Mouse (Mus musculus): Measurements from ENCODE around the gene Sparc. TPM values are rescaled to one million over a fixed set of nuclear protein-coding genes. Genes with fewer than 3 reads are reported as not detected.

The Sparc gene
- polyA plus RNA-seq, 1 experiment from 2014 or later = 300 TPM

- H3K27ac ChIP-seq (ENCODE audit: low read depth, low read length) = no peak overlapping the region
- ATAC-seq = no peak
- no peak overlapping the region for H3K4me3 ChIP-seq (ENCODE audit: low read depth, low read length)
- H3K4me2 ChIP-seq (ENCODE audit: low read length) = no peak overlapping the region
- H3K36me3 ChIP-seq (ENCODE audit: control insufficient read depth, insufficient read depth, low read length) = no peaks in the 10 kb centered on the region; the same call in none of the 2 replicates
- H3K4me1 ChIP-seq (ENCODE audit: control insufficient read depth, insufficient read depth, low read length) = no peaks in the 10 kb centered on the region
- no peaks in the 10 kb centered on the region for H3K27me3 ChIP-seq (replicated peaks; ENCODE audit: control insufficient read depth, insufficient read depth, low read length)
- DNase-seq (ENCODE audit: low spot score) = no peak
- H3K9me3 ChIP-seq (replicated peaks; ENCODE audit: control insufficient read depth, low read length) = no peaks in the 10 kb centered on the region
- 82% methylated on average over 8 of the region's 8 CpGs for WGBS
- H3K9ac ChIP-seq (ENCODE audit: low read length) = no peak overlapping the region
Observed at GRCm38 (mm10) chr11:55405601-55406469, 17.1 kb downstream of the Sparc start.

- Histone ChIP-seq H3K4me1 (ENCODE audit: control insufficient read depth, insufficient read depth, low read length) (no peaks in the 10 kb centered on the region), H3K36me3 (ENCODE audit: control insufficient read depth, insufficient read depth, low read length) (no peaks in the 10 kb centered on the region; the same call in none of the 2 replicates), H3K27ac (ENCODE audit: low read depth, low read length) (no peak overlapping the region), H3K9ac (ENCODE audit: low read length) (no peak overlapping the region), H3K4me2 (ENCODE audit: low read length) (no peak overlapping the region), H3K27me3 (replicated peaks; ENCODE audit: control insufficient read depth, insufficient read depth, low read length) (no peaks in the 10 kb centered on the region), H3K4me3 (ENCODE audit: low read depth, low read length) (no peak overlapping the region), H3K9me3 (replicated peaks; ENCODE audit: control insufficient read depth, low read length) (no peaks in the 10 kb centered on the region)
- DNase-seq (ENCODE audit: low spot score) (no peak), ATAC-seq (no peak)
- WGBS = 89% methylated on average over 9 of the region's 9 CpGs
Observed at GRCm38 (mm10) chr11:55404659-55405457, 18.1 kb downstream of the Sparc start.

DNA sequence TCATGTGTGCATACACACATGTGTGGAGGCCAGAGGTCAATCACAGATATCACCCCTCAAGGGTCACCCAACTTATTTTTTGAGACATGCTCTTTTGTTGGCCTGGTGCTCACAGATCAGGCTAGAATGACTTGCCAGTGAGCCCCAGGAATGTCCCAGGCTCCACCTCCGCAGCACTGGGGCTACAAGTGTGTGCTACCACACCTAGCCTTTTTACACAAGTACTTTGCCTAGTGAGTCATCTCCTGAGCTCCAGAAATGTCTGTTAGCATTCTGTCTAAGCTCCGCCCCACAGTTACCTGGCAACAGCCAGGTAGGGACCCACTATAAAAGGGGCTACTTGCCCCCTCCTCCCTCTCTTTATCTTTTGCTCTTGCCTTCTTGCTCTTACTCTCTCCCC lies 22.1 kb downstream of the Sparc start:
- ATAC-seq = no peak
- Histone ChIP-seq H3K27ac (ENCODE audit: low read depth, low read length) (no peak overlapping the region), H3K4me3 (ENCODE audit: low read depth, low read length) (no peak overlapping the region), H3K4me2 (ENCODE audit: low read length) (no peak overlapping the region), H3K9ac (ENCODE audit: low read length) (no peak overlapping the region), H3K27me3 (replicated peaks; ENCODE audit: control insufficient read depth, insufficient read depth, low read length) (no peaks in the 10 kb centered on the region), H3K9me3 (replicated peaks; ENCODE audit: control insufficient read depth, low read length) (no peaks in the 10 kb centered on the region), H3K36me3 (ENCODE audit: control insufficient read depth, insufficient read depth, low read length) (peaks cover 9% of the 10 kb centered on the region; the same call in 1 of the 2 replicates), H3K4me1 (ENCODE audit: control insufficient read depth, insufficient read depth, low read length) (no peaks in the 10 kb centered on the region)
- DNase-seq (ENCODE audit: low spot score) = no peak
- WGBS = 98% methylated on average over 2 of the region's 2 CpGs

DNA sequence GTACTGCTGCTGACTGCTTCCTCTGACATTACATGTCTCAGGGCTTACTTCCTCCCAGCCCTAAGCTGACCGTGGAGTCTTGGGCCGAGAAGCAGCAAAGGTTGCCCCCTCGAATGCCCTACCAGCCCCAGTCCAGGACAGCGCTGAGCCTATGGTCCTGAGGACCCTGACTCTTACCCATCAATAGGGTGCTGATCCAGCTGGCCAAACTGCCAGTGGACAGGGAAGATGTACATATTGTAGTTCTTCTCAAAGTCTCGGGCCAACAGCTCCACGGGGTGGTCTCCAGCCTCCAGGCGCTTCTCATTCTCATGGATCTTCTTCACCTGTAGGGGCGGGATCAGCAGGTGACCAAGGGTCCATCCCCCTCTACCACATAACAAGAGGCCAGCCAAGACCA lies 24.6 kb downstream of the Sparc start:
- H3K4me1 ChIP-seq (ENCODE audit: control insufficient read depth, insufficient read depth, low read length) = no peaks in the 10 kb centered on the region
- ATAC-seq = no peak
- no peaks in the 10 kb centered on the region for H3K27me3 ChIP-seq (replicated peaks; ENCODE audit: control insufficient read depth, insufficient read depth, low read length)
- DNase-seq (ENCODE audit: low spot score) = no peak
- no peak overlapping the region for H3K27ac ChIP-seq (ENCODE audit: low read depth, low read length)
- no peak overlapping the region for H3K9ac ChIP-seq (ENCODE audit: low read length)
- H3K9me3 ChIP-seq (replicated peaks; ENCODE audit: control insufficient read depth, low read length) = no peaks in the 10 kb centered on the region
- WGBS = 91% methylated on average over 8 of the region's 8 CpGs
- no peak overlapping the region for H3K4me2 ChIP-seq (ENCODE audit: low read length)
- peaks cover 9% of the 10 kb centered on the region; the same call in 1 of the 2 replicates for H3K36me3 ChIP-seq (ENCODE audit: control insufficient read depth, insufficient read depth, low read length)
- no peak overlapping the region for H3K4me3 ChIP-seq (ENCODE audit: low read depth, low read length)

DNA sequence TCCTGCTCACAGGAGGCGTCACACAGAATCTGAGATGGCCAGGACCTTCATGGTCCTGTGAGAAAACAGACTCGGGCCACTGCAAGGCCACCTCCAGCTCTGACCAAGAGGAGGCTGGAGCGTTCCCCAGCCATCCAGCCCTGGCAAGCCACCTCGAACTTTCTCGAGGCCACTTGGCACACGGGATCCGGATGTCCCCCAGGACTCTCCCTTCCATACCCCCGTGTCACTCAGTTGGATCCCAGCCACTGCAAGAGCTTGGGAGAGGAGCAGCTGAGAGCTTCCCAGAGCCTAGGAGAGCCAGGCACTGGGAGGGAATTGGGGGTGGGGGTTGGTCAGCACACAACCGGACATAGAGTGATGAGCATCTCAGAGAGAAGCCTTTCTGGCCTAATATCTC lies 25.5 kb downstream of the Sparc start:
- no peaks in the 10 kb centered on the region for H3K4me1 ChIP-seq (ENCODE audit: control insufficient read depth, insufficient read depth, low read length)
- H3K4me3 ChIP-seq (ENCODE audit: low read depth, low read length) = no peak overlapping the region
- no peak for ATAC-seq
- H3K36me3 ChIP-seq (ENCODE audit: control insufficient read depth, insufficient read depth, low read length) = peaks cover 9% of the 10 kb centered on the region; the same call in 1 of the 2 replicates
- H3K9ac ChIP-seq (ENCODE audit: low read length) = no peak overlapping the region
- H3K27me3 ChIP-seq (replicated peaks; ENCODE audit: control insufficient read depth, insufficient read depth, low read length) = no peaks in the 10 kb centered on the region
- H3K4me2 ChIP-seq (ENCODE audit: low read length) = no peak overlapping the region
- H3K9me3 ChIP-seq (replicated peaks; ENCODE audit: control insufficient read depth, low read length) = no peaks in the 10 kb centered on the region
- 96% methylated on average over 9 of the region's 9 CpGs for WGBS
- no peak overlapping the region for H3K27ac ChIP-seq (ENCODE audit: low read depth, low read length)
- no peak for DNase-seq (ENCODE audit: low spot score)

DNA sequence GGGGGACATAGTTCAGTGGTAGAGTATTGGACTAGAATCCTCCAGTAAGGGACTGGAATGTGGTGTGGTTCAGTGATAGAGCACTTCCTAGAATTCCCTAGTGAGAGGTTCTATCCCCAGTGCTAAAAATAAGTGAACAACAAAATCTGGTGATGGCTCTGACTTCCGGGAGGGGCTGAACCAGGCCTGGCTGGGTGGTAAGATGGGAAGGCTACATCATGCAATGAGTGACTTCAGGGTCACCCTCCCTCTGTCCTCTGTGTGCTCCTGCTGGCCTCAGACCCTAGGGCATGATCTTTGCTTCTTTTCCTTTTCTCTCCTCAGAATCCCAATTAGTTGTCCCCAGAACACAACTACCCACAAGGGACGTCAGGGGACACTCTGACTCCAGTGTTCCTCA lies 25.9 kb downstream of the Sparc start:
- H3K36me3 ChIP-seq (ENCODE audit: control insufficient read depth, insufficient read depth, low read length) = peaks cover 9% of the 10 kb centered on the region; the same call in 1 of the 2 replicates
- H3K9me3 ChIP-seq (replicated peaks; ENCODE audit: control insufficient read depth, low read length) = no peaks in the 10 kb centered on the region
- no peak overlapping the region for H3K9ac ChIP-seq (ENCODE audit: low read length)
- H3K27ac ChIP-seq (ENCODE audit: low read depth, low read length) = no peak overlapping the region
- ATAC-seq (no peak), DNase-seq (ENCODE audit: low spot score) (no peak)
- H3K4me2 ChIP-seq (ENCODE audit: low read length) = no peak overlapping the region
- no peaks in the 10 kb centered on the region for H3K4me1 ChIP-seq (ENCODE audit: control insufficient read depth, insufficient read depth, low read length)
- H3K27me3 ChIP-seq (replicated peaks; ENCODE audit: control insufficient read depth, insufficient read depth, low read length) = no peaks in the 10 kb centered on the region
- WGBS = 97% methylated on average over 2 of the region's 2 CpGs
- no peak overlapping the region for H3K4me3 ChIP-seq (ENCODE audit: low read depth, low read length)

DNA sequence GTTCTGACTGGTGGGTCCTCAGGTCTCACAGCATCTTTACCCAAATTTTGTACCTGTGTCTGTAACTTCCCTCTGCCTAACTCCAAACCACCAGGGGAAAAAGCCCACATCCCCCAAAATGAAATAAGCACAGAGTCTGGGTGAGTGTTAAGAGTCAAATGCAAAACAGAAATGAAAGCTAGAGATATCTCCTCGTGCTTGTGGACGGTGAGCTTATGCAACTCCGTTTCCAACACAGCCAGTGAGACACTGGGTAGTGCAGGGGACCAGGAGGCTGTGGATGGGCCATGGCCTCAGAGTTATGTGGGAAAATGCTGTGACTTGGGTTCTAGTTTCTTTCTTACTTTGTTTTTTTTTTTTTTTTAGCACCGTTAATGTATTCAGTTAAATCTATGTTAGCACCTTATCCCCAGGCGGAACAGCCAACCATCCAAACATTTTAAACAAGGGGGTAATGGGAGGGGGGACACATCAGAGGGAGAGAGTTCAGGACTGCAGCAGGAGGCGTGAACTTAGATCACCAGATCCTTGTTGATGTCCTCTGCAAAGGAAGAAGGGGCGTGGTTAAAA lies 27.8 kb downstream of the Sparc start:
- no peak overlapping the region for H3K4me2 ChIP-seq (ENCODE audit: low read length)
- no peak for ATAC-seq
- H3K27ac ChIP-seq (ENCODE audit: low read depth, low read length) = no peak overlapping the region
- peaks cover 9% of the 10 kb centered on the region; the same call in 1 of the 2 replicates for H3K36me3 ChIP-seq (ENCODE audit: control insufficient read depth, insufficient read depth, low read length)
- no peak for DNase-seq (ENCODE audit: low spot score)
- 81% methylated on average over 7 of the region's 7 CpGs for WGBS
- H3K4me3 ChIP-seq (ENCODE audit: low read depth, low read length) = no peak overlapping the region
- H3K9me3 ChIP-seq (replicated peaks; ENCODE audit: control insufficient read depth, low read length) = no peaks in the 10 kb centered on the region
- H3K9ac ChIP-seq (ENCODE audit: low read length) = no peak overlapping the region
- H3K4me1 ChIP-seq (ENCODE audit: control insufficient read depth, insufficient read depth, low read length) = no peaks in the 10 kb centered on the region
- no peaks in the 10 kb centered on the region for H3K27me3 ChIP-seq (replicated peaks; ENCODE audit: control insufficient read depth, insufficient read depth, low read length)

DNA sequence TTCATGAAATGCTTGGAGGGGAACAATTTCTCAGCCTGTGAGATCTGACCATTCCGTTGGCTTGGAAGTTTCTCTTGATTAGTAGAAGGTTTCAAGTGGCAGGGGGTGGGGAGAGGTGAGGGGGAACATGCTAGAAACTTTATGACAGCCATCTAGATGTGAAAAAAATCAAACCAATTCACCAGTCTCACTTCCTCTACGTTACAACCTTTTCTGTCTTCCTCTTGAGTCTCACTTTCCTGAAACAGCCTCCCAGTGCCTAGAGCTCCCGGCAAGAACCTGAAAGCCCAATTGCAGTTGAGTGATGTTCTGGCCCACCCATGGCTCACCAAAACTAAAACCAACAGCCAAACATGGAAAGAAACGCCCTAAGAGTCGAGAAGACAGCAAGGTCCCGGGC lies 28.4 kb downstream of the Sparc start:
- no peak overlapping the region for H3K4me3 ChIP-seq (ENCODE audit: low read depth, low read length)
- no peak overlapping the region for H3K27ac ChIP-seq (ENCODE audit: low read depth, low read length)
- no peaks in the 10 kb centered on the region for H3K9me3 ChIP-seq (replicated peaks; ENCODE audit: control insufficient read depth, low read length)
- H3K4me1 ChIP-seq (ENCODE audit: control insufficient read depth, insufficient read depth, low read length) = no peaks in the 10 kb centered on the region
- no peak overlapping the region for H3K9ac ChIP-seq (ENCODE audit: low read length)
- no peak for ATAC-seq
- WGBS = 83% methylated on average over 6 of the region's 6 CpGs
- H3K36me3 ChIP-seq (ENCODE audit: control insufficient read depth, insufficient read depth, low read length) = peaks cover 9% of the 10 kb centered on the region; the same call in 1 of the 2 replicates
- no peak overlapping the region for H3K4me2 ChIP-seq (ENCODE audit: low read length)
- DNase-seq (ENCODE audit: low spot score) = no peak
- no peaks in the 10 kb centered on the region for H3K27me3 ChIP-seq (replicated peaks; ENCODE audit: control insufficient read depth, insufficient read depth, low read length)
